Mouse (Mus musculus) spleen, adult 18-20 months (tissue): Measurements from ENCODE around the gene Rps25.

Source experiments
- DNase-seq, 2 experiments: peaks; one replicate each; pipeline ENCODE4 v3.0.0; 2022; ENCODE audit warnings: mixed read lengths in 2 of 2

Rps25 gene

GRCm38 (mm10) chr9:44457035-44457742 is 50.2 kb downstream of the Rps25 start:
- no peak for DNase-seq
